Comparison of ENCODE assay signal across 8 mouse cellular contexts in the genomic region with DNA sequence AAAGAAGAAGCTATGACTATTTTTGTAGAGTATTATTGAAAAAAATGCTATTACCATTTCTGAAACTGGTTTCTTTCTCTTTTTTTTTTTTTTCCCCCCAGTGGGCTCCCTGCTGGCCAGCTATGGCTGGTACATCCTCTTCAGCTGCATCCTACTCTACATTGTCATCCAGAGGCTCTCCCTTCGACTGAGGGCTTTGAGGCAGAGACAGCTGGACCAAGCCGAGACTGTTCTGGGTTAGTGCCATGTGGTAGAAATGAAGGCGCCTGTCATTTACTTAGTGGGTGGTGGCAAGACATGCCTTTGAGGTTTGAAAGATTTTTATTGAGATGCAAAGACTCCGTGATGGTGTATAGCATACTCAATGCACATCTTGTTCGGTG. TPM values are rescaled to one million over a fixed set of nuclear protein-coding genes. Genes with fewer than 3 reads are reported as not detected.
A peak's percentile ranks its signal among the peaks of the same experiment; 100 is the strongest.
DNase-seq lines count a peak whose midpoint lies in the region; ATAC-seq and TF ChIP-seq lines count a peak whose summit lies in the region.

No protein-coding gene starts in this region.

- TF ChIP-seq EP300 in liver, embryonic 14.5 days (IDR thresholded peaks at IDR 0.05; ENCODE audit: low read depth), result no peak
- no peak for TF ChIP-seq EP300 in stomach, postnatal 0 days (optimal IDR thresholded peaks at IDR 0.05)

- 46% methylated on average over 5 of the region's 5 CpGs for WGBS in heart, embryonic 11.5 days (ENCODE audit: insufficient replicate concordance)
- WGBS in forebrain, embryonic 13.5 days, result 44% methylated on average over 5 of the region's 5 CpGs
- WGBS in liver, embryonic 14.5 days (ENCODE audit: insufficient replicate concordance), result 39% methylated on average over 5 of the region's 5 CpGs
- 23% methylated on average over 5 of the region's 5 CpGs for WGBS in stomach, postnatal 0 days

- H3K36me3 ChIP-seq in heart, embryonic 11.5 days (ENCODE audit: control insufficient read depth, insufficient read depth, low read length), result peaks cover 13% of the 10 kb centered on the region
- peaks cover 16% of the 10 kb centered on the region for H3K36me3 ChIP-seq in ES-E14 (ENCODE audit: control insufficient read depth, insufficient read depth, low read length, poor library complexity, severe bottlenecking)
- H3K36me3 ChIP-seq in forebrain, embryonic 13.5 days (ENCODE audit: poor library complexity, severe bottlenecking), result peaks cover 57% of the 10 kb centered on the region
- peaks cover 24% of the 10 kb centered on the region for H3K36me3 ChIP-seq in liver, embryonic 14.5 days (replicated peaks; ENCODE audit: control insufficient read depth, insufficient read depth, low read depth)
- H3K36me3 ChIP-seq in stomach, postnatal 0 days (ENCODE audit: control insufficient read depth, insufficient read depth, low read length), result peaks cover 10% of the 10 kb centered on the region

- H3K9ac ChIP-seq in heart, embryonic 11.5 days (ENCODE audit: low read depth, low read length), result peak overlapping the region; percentile 74
- peak overlapping the region; percentile 89 for H3K9ac ChIP-seq in ES-E14 (ENCODE audit: insufficient read depth, low read depth, low read length, poor library complexity, severe bottlenecking)
- peak overlapping the region; percentile 82 for H3K9ac ChIP-seq in forebrain, embryonic 13.5 days
- H3K9ac ChIP-seq in liver, embryonic 14.5 days (replicated peaks), result peak overlapping the region; percentile 68
- peak overlapping the region; percentile 88 for H3K9ac ChIP-seq in stomach, postnatal 0 days (ENCODE audit: low read length)

- no peaks in the 10 kb centered on the region for H3K9me3 ChIP-seq in heart, embryonic 11.5 days (replicated peaks; ENCODE audit: control insufficient read depth, low read length)
- no peaks in the 10 kb centered on the region for H3K9me3 ChIP-seq in ES-E14 (ENCODE audit: control insufficient read depth, insufficient read depth, low read depth, low read length)
- H3K9me3 ChIP-seq in forebrain, embryonic 13.5 days (replicated peaks), result no peaks in the 10 kb centered on the region
- no peaks in the 10 kb centered on the region for H3K9me3 ChIP-seq in liver, embryonic 14.5 days (ENCODE audit: control insufficient read depth, low read length)
- no peaks in the 10 kb centered on the region for H3K9me3 ChIP-seq in stomach, postnatal 0 days (ENCODE audit: control insufficient read depth, low read length)

- no peaks in the 10 kb centered on the region for H3K27me3 ChIP-seq in heart, embryonic 11.5 days (ENCODE audit: control insufficient read depth, insufficient read depth, low read length)
- H3K27me3 ChIP-seq in forebrain, embryonic 13.5 days, result no peaks in the 10 kb centered on the region
- no peaks in the 10 kb centered on the region for H3K27me3 ChIP-seq in liver, embryonic 14.5 days (ENCODE audit: control insufficient read depth, insufficient read depth, low read length)
- H3K27me3 ChIP-seq in stomach, postnatal 0 days (ENCODE audit: control insufficient read depth, insufficient read depth, low read length), result no peaks in the 10 kb centered on the region

- H3K4me2 ChIP-seq in heart, embryonic 11.5 days, result peak overlapping the region; percentile 83
- H3K4me2 ChIP-seq in forebrain, embryonic 13.5 days, result peak overlapping the region; percentile 77
- H3K4me2 ChIP-seq in liver, embryonic 14.5 days (ENCODE audit: low read depth), result peak overlapping the region; percentile 89
- H3K4me2 ChIP-seq in stomach, postnatal 0 days (replicated peaks; ENCODE audit: low read depth), result peak overlapping the region; percentile 87

- H3K27ac ChIP-seq in heart, embryonic 11.5 days (ENCODE audit: low read depth, low read length), result peak overlapping the region; percentile 47; the same call in 1 of the 2 replicates
- H3K27ac ChIP-seq in ES-E14 (ENCODE audit: insufficient read depth, low read depth, low read length, poor library complexity, severe bottlenecking), result no peak overlapping the region
- no peak overlapping the region for H3K27ac ChIP-seq in forebrain, embryonic 13.5 days
- no peak overlapping the region for H3K27ac ChIP-seq in liver, embryonic 14.5 days
- H3K27ac ChIP-seq in stomach, postnatal 0 days (replicated peaks), result peak overlapping the region; percentile 90

- in situ Hi-C loops in ES-E14 (cut with MboI; ENCODE audit: low sequenced_read_pairs in 2 of 2, unreplicated experiment in 2 of 2), result no loop called here

- H3K4me1 ChIP-seq in heart, embryonic 11.5 days (ENCODE audit: control insufficient read depth, insufficient read depth, low read length), result peaks cover 8% of the 10 kb centered on the region; the same call in 1 of the 2 replicates
- peaks cover 0 to 4% of the 10 kb centered on the region in 2 experiments; a peak in 1 of 4 replicates for H3K4me1 ChIP-seq in ES-E14 (ENCODE audit: control insufficient read depth in 2 of 2, insufficient read depth in 2 of 2, low read length in 2 of 2, poor library complexity in 1 of 2)
- peaks cover 22% of the 10 kb centered on the region for H3K4me1 ChIP-seq in forebrain, embryonic 13.5 days
- H3K4me1 ChIP-seq in liver, embryonic 14.5 days (replicated peaks; ENCODE audit: control insufficient read depth in 2 of 2, insufficient read depth in 2 of 2, low read length in 1 of 2), result peaks cover 10 to 13% of the 10 kb centered on the region in 2 experiments
- peaks cover 3% of the 10 kb centered on the region; the same call in 1 of the 2 replicates for H3K4me1 ChIP-seq in stomach, postnatal 0 days (replicated peaks; ENCODE audit: control insufficient read depth, insufficient read depth)

- no peak for TF ChIP-seq CTCF in liver, embryonic 14.5 days (IDR thresholded peaks at IDR 0.05; ENCODE audit: low read depth)
- peak; percentile 36 for TF ChIP-seq CTCF in stomach, postnatal 0 days (IDR thresholded peaks at IDR 0.05; ENCODE audit: low read depth)

- ATAC-seq in heart, embryonic 11.5 days (replicated peaks; ENCODE audit: insufficient number of reproducible peaks, low FRiP score, low TSS enrichment), result no peak
- ATAC-seq in forebrain, embryonic 13.5 days, result no peak
- no peak for ATAC-seq in liver, embryonic 14.5 days (ENCODE audit: insufficient read depth)
- no peak for ATAC-seq in stomach, postnatal 0 days (ENCODE audit: low FRiP score, low TSS enrichment)

- DNase-seq in heart, adult 8-10 months (ENCODE audit: low spot score), result no peak
- no peak for DNase-seq in ES-E14 (ENCODE audit: low read depth, low spot score)
- no peak for DNase-seq in liver, embryonic 14.5 days (ENCODE audit: low read depth in 3 of 3, low spot score in 3 of 3)
- DNase-seq in stomach, postnatal 0 days (ENCODE audit: low spot score), result no peak
- DNase-seq in urinary bladder, postnatal 10 days (ENCODE audit: low spot score), result no peak
- DNase-seq in layer of hippocampus, adult 8-10 months (ENCODE audit: low spot score in 2 of 2), result no peak

- peak overlapping the region; percentile 75 for H3K4me3 ChIP-seq in heart, embryonic 11.5 days (ENCODE audit: low read depth, low read length)
- H3K4me3 ChIP-seq in ES-E14 (ENCODE audit: insufficient read depth in 1 of 2, low read depth in 1 of 2, low read length in 2 of 2, poor library complexity in 1 of 2, severe bottlenecking in 1 of 2), result peak overlapping the region; percentile 78 to 84
- peak overlapping the region; percentile 87 for H3K4me3 ChIP-seq in forebrain, embryonic 13.5 days
- peak overlapping the region; percentile 76 to 78 for H3K4me3 ChIP-seq in liver, embryonic 14.5 days (ENCODE audit: insufficient read depth in 1 of 2, low read depth in 2 of 2, low read length in 2 of 2)
- peak overlapping the region; percentile 86 for H3K4me3 ChIP-seq in stomach, postnatal 0 days (ENCODE audit: low read depth, low read length)

RNA-seq across cellular contexts. Expression of gene Selenos, which starts 0.8 kb away (rescaled TPM):
- polyA plus RNA-seq in heart, embryonic 11.5 days (2014; fragmentation: Nextera tagmentation; extraction: Ambion mirVana), result 76.4 and 85.5 TPM in 2 replicates
- total RNA-seq in heart, adult 8-10 months (2022), result 10 to 100 TPM; 37.5 to 50.8 (median 38.9) TPM
- total RNA-seq in ES-E14 (2012; rRNA removed), result 79.0 and 82.1 TPM in 2 replicates
- 70.7 TPM in 2 replicates for polyA plus RNA-seq in forebrain, embryonic 13.5 days (2015; fragmentation: Nextera tagmentation; extraction: Ambion mirVana)
- polyA plus RNA-seq in liver, embryonic 14.5 days (2012; rRNA removed), result 23.6 and 39.8 TPM in 2 replicates
- 56.4 and 62.7 TPM in 2 replicates for polyA plus RNA-seq in liver, embryonic 14.5 days (2014; fragmentation: Nextera tagmentation; extraction: Ambion mirVana)
- polyA plus RNA-seq in stomach, postnatal 0 days (2015; fragmentation: Nextera tagmentation; extraction: Ambion mirVana), result 143 TPM in 2 replicates
- total RNA-seq in layer of hippocampus, adult 8-10 months (2022), result 10 to 100 TPM; 52.9 to 61.0 (median 54.6) TPM

RNA-seq across cellular contexts. Expression of gene Snrpa1, which starts 21.4 kb away (rescaled TPM):
- polyA plus RNA-seq in heart, embryonic 11.5 days (2014; fragmentation: Nextera tagmentation; extraction: Ambion mirVana), result 127 and 128 TPM in 2 replicates
- 10 to 100 TPM; 18.3 to 24.1 (median 20.7) TPM for total RNA-seq in heart, adult 8-10 months (2022)
- total RNA-seq in ES-E14 (2012; rRNA removed), result 151 and 168 TPM in 2 replicates
- polyA plus RNA-seq in forebrain, embryonic 13.5 days (2015; fragmentation: Nextera tagmentation; extraction: Ambion mirVana), result 201 and 206 TPM in 2 replicates
- 23.5 and 43.9 TPM in 2 replicates for polyA plus RNA-seq in liver, embryonic 14.5 days (2012; rRNA removed)
- polyA plus RNA-seq in liver, embryonic 14.5 days (2014; fragmentation: Nextera tagmentation; extraction: Ambion mirVana), result 88.4 and 94.2 TPM in 2 replicates
- polyA plus RNA-seq in stomach, postnatal 0 days (2015; fragmentation: Nextera tagmentation; extraction: Ambion mirVana), result 65.0 and 69.6 TPM in 2 replicates
- 10 to 100 TPM; 31.0 to 43.2 (median 33.4) TPM for total RNA-seq in layer of hippocampus, adult 8-10 months (2022)

RNA-seq across cellular contexts. Expression of gene Chsy1, which starts 29.1 kb away (rescaled TPM):
- 24.1 and 29.0 TPM in 2 replicates for polyA plus RNA-seq in heart, embryonic 11.5 days (2014; fragmentation: Nextera tagmentation; extraction: Ambion mirVana)
- total RNA-seq in heart, adult 8-10 months (2022), result 10 to 100 TPM; 11.3 to 14.5 (median 11.5) TPM
- total RNA-seq in ES-E14 (2012; rRNA removed), result 25.6 and 30.8 TPM in 2 replicates
- 14.2 and 14.5 TPM in 2 replicates for polyA plus RNA-seq in forebrain, embryonic 13.5 days (2015; fragmentation: Nextera tagmentation; extraction: Ambion mirVana)
- 5.7 and 7.9 TPM in 2 replicates for polyA plus RNA-seq in liver, embryonic 14.5 days (2012; rRNA removed)
- 9.0 and 11.0 TPM in 2 replicates for polyA plus RNA-seq in liver, embryonic 14.5 days (2014; fragmentation: Nextera tagmentation; extraction: Ambion mirVana)
- 5.8 and 6.1 TPM in 2 replicates for polyA plus RNA-seq in stomach, postnatal 0 days (2015; fragmentation: Nextera tagmentation; extraction: Ambion mirVana)
- 10 to 100 TPM; 15.4 to 17.4 (median 17.3) TPM for total RNA-seq in layer of hippocampus, adult 8-10 months (2022)

RNA-seq across cellular contexts. Expression of gene Gm45213, which starts 36.8 kb away (rescaled TPM):
- polyA plus RNA-seq in heart, embryonic 11.5 days (2014; fragmentation: Nextera tagmentation; extraction: Ambion mirVana), result not detected in 2 replicates
- total RNA-seq in heart, adult 8-10 months (2022), result not detected
- not detected in 2 replicates for total RNA-seq in ES-E14 (2012; rRNA removed)
- not detected in 2 replicates for polyA plus RNA-seq in forebrain, embryonic 13.5 days (2015; fragmentation: Nextera tagmentation; extraction: Ambion mirVana)
- polyA plus RNA-seq in liver, embryonic 14.5 days (2012; rRNA removed), result not detected in 2 replicates
- polyA plus RNA-seq in liver, embryonic 14.5 days (2014; fragmentation: Nextera tagmentation; extraction: Ambion mirVana), result not detected in 2 replicates
- not detected in 2 replicates for polyA plus RNA-seq in stomach, postnatal 0 days (2015; fragmentation: Nextera tagmentation; extraction: Ambion mirVana)
- not detected for total RNA-seq in layer of hippocampus, adult 8-10 months (2022)

Comparison
In these comparisons a context has a peak if more than half of its experiments do, and no peak if none do; other contexts are left out.
1. H3K27ac ChIP-seq: peak in heart, embryonic 11.5 days (single experiment) and stomach, postnatal 0 days (single experiment); none in ES-E14 (single experiment), forebrain, embryonic 13.5 days (single experiment) and liver, embryonic 14.5 days (single experiment).
2. Peak in every context shown above with its lines, with median percentiles within 50 percentile points of each other: H3K4me2 ChIP-seq, H3K4me3 ChIP-seq and H3K9ac ChIP-seq.